Mouse (Mus musculus) MEL (cell line): ENCODE measurements around the gene Mbip. TPM values are rescaled to one million over a fixed set of nuclear protein-coding genes. Genes with fewer than 3 reads are reported as not detected.

Source experiments
- DNase-seq: peaks from one replicate; pipeline ENCODE4 v3.0.0; 2011; ENCODE audit warnings: low read depth, low spot score
- H3K27ac ChIP-seq: 2 replicates; pipeline ENCODE4 v1.5.1; 2012; ENCODE audit warnings: low read depth, mild to moderate bottlenecking, control low read depth, low read length, moderate library complexity; ENCODE audit not compliant: control insufficient read depth
- H3K27me3 ChIP-seq, 2 experiments: fragments of 150-350 bp in 1 of 2; sonication (generic) in 1 of 2; 2 replicates each; pipeline ENCODE4 v1.6.1; 2012; ENCODE audit warnings: low read length in 2 of 2, mild to moderate bottlenecking in 2 of 2, improper control_type of control experiment in 1 of 2, moderate library complexity in 1 of 2; ENCODE audit not compliant: insufficient read depth in 2 of 2, control insufficient read depth in 1 of 2
- H3K36me3 ChIP-seq, 2 experiments: 2 replicates each; pipeline ENCODE4 v1.6.1; 2012 to 2014; ENCODE audit warnings: low read length in 2 of 2, improper control_type of control experiment in 1 of 2, inconsistent platforms in 1 of 2, mild to moderate bottlenecking in 1 of 2; ENCODE audit not compliant: insufficient read depth in 2 of 2, control insufficient read depth in 1 of 2
- H3K4me1 ChIP-seq, 2 experiments: fragments of 150-350 bp in 1 of 2; sonication (generic) in 1 of 2; 2 replicates each; pipeline ENCODE4 v1.6.1; 2012; ENCODE audit warnings: low read length in 2 of 2, improper control_type of control experiment in 1 of 2, mild to moderate bottlenecking in 1 of 2; ENCODE audit not compliant: insufficient read depth in 2 of 2, control insufficient read depth in 1 of 2
- H3K4me3 ChIP-seq, 2 experiments: fragments of 150-350 bp in 1 of 2; sonication (generic) in 1 of 2; 2 replicates each; pipeline ENCODE4 v1.5.1; 2012; ENCODE audit warnings: low read depth in 2 of 2, low read length in 2 of 2, mild to moderate bottlenecking in 2 of 2, moderate library complexity in 2 of 2, control low read depth in 1 of 2, improper control_type of control experiment in 1 of 2; ENCODE audit not compliant: control insufficient read depth in 1 of 2, insufficient read depth in 1 of 2
- H3K79me2 ChIP-seq: 2 replicates; pipeline ENCODE4 v1.6.1; 2012; ENCODE audit warnings: mild to moderate bottlenecking, low read length, moderate library complexity; ENCODE audit not compliant: control insufficient read depth, poor library complexity, insufficient read depth
- H3K9ac ChIP-seq: 2 replicates; pipeline ENCODE4 v1.6.1; 2012; ENCODE audit warnings: low read depth, mild to moderate bottlenecking, control low read depth, low read length, moderate library complexity; ENCODE audit not compliant: control insufficient read depth, poor library complexity, severe bottlenecking
- H3K9me3 ChIP-seq: fragments of 150-350 bp; sonication (generic); replicated peaks from 2 replicates; pipeline ENCODE4 v1.6.1; 2012; ENCODE audit warnings: mild to moderate bottlenecking, low read length, improper control_type of control experiment, moderate library complexity; ENCODE audit not compliant: insufficient read depth
- BHLHE40 ChIP-seq: IDR thresholded peaks from 2 replicates; pipeline ENCODE4 v1.6.1; 2012; ENCODE audit warnings: low read depth, mild to moderate bottlenecking, inconsistent platforms, low read length, improper control_type of control experiment, borderline replicate concordance
- CHD1 ChIP-seq: IDR thresholded peaks from 2 replicates; pipeline ENCODE4 v1.6.1; 2012; ENCODE audit warnings: low read depth, mild to moderate bottlenecking, inconsistent platforms, low read length, improper control_type of control experiment
- CHD2 ChIP-seq: IDR thresholded peaks from 2 replicates; pipeline ENCODE4 v1.6.1; 2011; ENCODE audit warnings: low read length, improper control_type of control experiment
- E2F4 ChIP-seq: IDR thresholded peaks from 2 replicates; pipeline ENCODE4 v1.6.1; 2011; ENCODE audit warnings: low read depth, low read length, improper control_type of control experiment, borderline replicate concordance
- EP300 ChIP-seq, 2 experiments: IDR thresholded peaks; 2 replicates each; pipeline ENCODE4 v1.6.1; 2011; ENCODE audit warnings: improper control_type of control experiment in 2 of 2, low read length in 2 of 2, low read depth in 1 of 2, mild to moderate bottlenecking in 1 of 2
- GABPA ChIP-seq: IDR thresholded peaks from 2 replicates; pipeline ENCODE4 v1.6.1; 2012; ENCODE audit warnings: low read depth, mild to moderate bottlenecking, inconsistent platforms, low read length, improper control_type of control experiment, moderate library complexity
- MAFK ChIP-seq: IDR thresholded peaks from 2 replicates; pipeline ENCODE4 v1.6.1; 2011; ENCODE audit warnings: low read depth, mild to moderate bottlenecking, low read length, improper control_type of control experiment, borderline replicate concordance
- MAX ChIP-seq: IDR thresholded peaks from 2 replicates; pipeline ENCODE4 v1.6.1; 2011; ENCODE audit warnings: low read length, improper control_type of control experiment
- MEF2A ChIP-seq: IDR thresholded peaks from 2 replicates; pipeline ENCODE4 v1.6.1; 2014; ENCODE audit warnings: low read depth, mild to moderate bottlenecking, inconsistent platforms, low read length, improper control_type of control experiment; ENCODE audit not compliant: poor library complexity, insufficient replicate concordance, severe bottlenecking; ENCODE audit errors: extremely low read depth
- MXI1 ChIP-seq: IDR thresholded peaks from 2 replicates; pipeline ENCODE4 v1.6.1; 2011; ENCODE audit warnings: mild to moderate bottlenecking, low read depth, low read length, improper control_type of control experiment
- POLR2A ChIP-seq, 2 experiments: IDR thresholded peaks; 2 replicates each; pipeline ENCODE4 v1.6.1; 2011 to 2012; ENCODE audit warnings: low read length in 2 of 2, mild to moderate bottlenecking in 2 of 2, control low read depth in 1 of 2, improper control_type of control experiment in 1 of 2, low read depth in 1 of 2, moderate library complexity in 1 of 2; ENCODE audit not compliant: control insufficient read depth in 1 of 2, insufficient read depth in 1 of 2, poor library complexity in 1 of 2
- POLR2AphosphoS2 ChIP-seq: IDR thresholded peaks from 2 replicates; pipeline ENCODE4 v1.6.1; 2011; ENCODE audit warnings: low read length, improper control_type of control experiment
- POLR2AphosphoS5 ChIP-seq: IDR thresholded peaks from 2 replicates; pipeline ENCODE4 v1.6.1; 2012; ENCODE audit warnings: low read depth, borderline replicate concordance, mild to moderate bottlenecking, inconsistent platforms, low read length, moderate library complexity, mixed read lengths
- RAD21 ChIP-seq: IDR thresholded peaks from 2 replicates; pipeline ENCODE4 v1.6.1; 2011; ENCODE audit warnings: mild to moderate bottlenecking, low read depth, low read length, improper control_type of control experiment
- RCOR1 ChIP-seq: IDR thresholded peaks from 2 replicates; pipeline ENCODE4 v1.6.1; 2012; ENCODE audit warnings: low read depth, mild to moderate bottlenecking, inconsistent platforms, low read length, improper control_type of control experiment
- SIN3A ChIP-seq: IDR thresholded peaks from 2 replicates; pipeline ENCODE4 v1.6.1; 2012; ENCODE audit warnings: low read length, improper control_type of control experiment, inconsistent platforms
- SMC3 ChIP-seq: IDR thresholded peaks from 2 replicates; pipeline ENCODE4 v1.6.1; 2011; ENCODE audit warnings: low read depth, low read length, improper control_type of control experiment
- TBP ChIP-seq: IDR thresholded peaks from 2 replicates; pipeline ENCODE4 v1.8.0; 2011; ENCODE audit warnings: low read depth, low read length, improper control_type of control experiment
- USF1 ChIP-seq: IDR thresholded peaks from 2 replicates; pipeline ENCODE4 v1.6.1; 2014; ENCODE audit warnings: low read depth, mild to moderate bottlenecking, inconsistent platforms, low read length, improper control_type of control experiment, moderate library complexity
- ZC3H11A ChIP-seq: IDR thresholded peaks from 2 replicates; pipeline ENCODE4 v1.6.1; 2012; ENCODE audit warnings: low read depth, mild to moderate bottlenecking, inconsistent platforms, low read length, improper control_type of control experiment
- ZKSCAN1 ChIP-seq: IDR thresholded peaks from 2 replicates; pipeline ENCODE4 v1.6.1; 2012; ENCODE audit warnings: low read depth, mild to moderate bottlenecking, inconsistent platforms, low read length, improper control_type of control experiment, moderate library complexity
- ZMIZ1 ChIP-seq: IDR thresholded peaks from 2 replicates; pipeline ENCODE4 v1.6.1; 2012; ENCODE audit warnings: low read depth, mild to moderate bottlenecking, inconsistent platforms, low read length, improper control_type of control experiment, moderate library complexity
- polyA plus RNA-seq, 2 experiments: library from polyadenylated mRNA; stranded (reverse) in 1 of 2; unstranded in 1 of 2; fragments of >175 nt in 1 of 2; fragments of >200 nt in 1 of 2; gene quantifications; 2 replicates each; pipeline versions ENCODE4 v1.2.1 to v1.2.4; 2012; ENCODE audit warnings: low replicate concordance in 2 of 2, low read depth in 1 of 2; ENCODE audit not compliant: insufficient read length in 2 of 2, insufficient read depth in 1 of 2, missing spikeins in 1 of 2
- total RNA-seq: library from RNA; depleted of rRNA; stranded (reverse); fragments of 300-350 nt; gene quantifications from 2 replicates; pipeline ENCODE4 v1.2.3, GENCODE M21; 2012

Mbip gene
- total and polyA plus RNA-seq, 3 experiments = 10.7 to 17.9 TPM; not detected in 1

- TF ChIP-seq GABPA = no peak
- TF ChIP-seq MEF2A = no peak
- TF ChIP-seq SIN3A = no peak
- no peak for TF ChIP-seq USF1
- TF ChIP-seq ZC3H11A = no peak
- TF ChIP-seq MAX = no peak
These were observed 49.2 kb downstream of the Mbip start for GRCm38 (mm10) chr12:56296524-56296923.

GRCm38 (mm10) chr12:56295160-56295559 is 50.5 kb downstream of the Mbip start:
- Histone ChIP-seq H3K27me3 (peaks cover 0 to 2% of the 10 kb centered on the region in 2 experiments; a peak in 2 of 4 replicates), H3K4me1 (no peaks in the 10 kb centered on the region), H3K36me3 (no peaks in the 10 kb centered on the region), H3K4me3 (no peak overlapping the region), H3K79me2 (no peaks in the 10 kb centered on the region), H3K9ac (no peak overlapping the region), H3K27ac (no peak overlapping the region), H3K9me3 (no peaks in the 10 kb centered on the region)
- DNase-seq = no peak
- TF ChIP-seq POLR2AphosphoS2 (no peak), MAFK (no peak), TBP (no peak), RCOR1 (no peak), ZMIZ1 (no peak), EP300 (IDR thresholded peaks at IDR 0.05; ENCODE audit: low read depth in 1 of 2, low read length in 2 of 2) (no peak), USF1 (no peak), E2F4 (no peak), ZKSCAN1 (no peak), CHD2 (no peak), MEF2A (no peak), RAD21 (no peak), BHLHE40 (no peak), MXI1 (no peak), POLR2A (IDR thresholded peaks at IDR 0.05; ENCODE audit: control insufficient read depth in 1 of 2, insufficient read depth in 1 of 2, low read depth in 1 of 2, low read length in 2 of 2, poor library complexity in 1 of 2) (no peak), CHD1 (no peak), POLR2AphosphoS5 (no peak), MAX (no peak), SMC3 (no peak)

More at GRCm38 (mm10) chr12:56296524-56296923, 49.2 kb downstream of the Mbip start:
- Histone ChIP-seq H3K9me3 (no peaks in the 10 kb centered on the region), H3K36me3 (no peaks in the 10 kb centered on the region), H3K4me1 (no peaks in the 10 kb centered on the region), H3K79me2 (no peaks in the 10 kb centered on the region), H3K4me3 (no peak overlapping the region), H3K27me3 (peaks cover 0 to 2% of the 10 kb centered on the region in 2 experiments; a peak in 2 of 4 replicates), H3K27ac (no peak overlapping the region), H3K9ac (no peak overlapping the region)
- no peak for DNase-seq
